Mouse (Mus musculus) limb, embryonic 10.5 days (tissue): Measurements from ENCODE around the gene Flnb. TPM values are rescaled to one million over a fixed set of nuclear protein-coding genes. Genes with fewer than 3 reads are reported as not detected.

Experiments
- DNase-seq: peaks from one replicate; pipeline ENCODE4 v3.0.0-alpha.2; 2017; ENCODE audit warnings: low spot score
- H3K27ac ChIP-seq: fragments of 300-500 bp; sonication (generic); 2 replicates; pipeline ENCODE4 v1.5.1; 2016; ENCODE audit warnings: mild to moderate bottlenecking
- H3K27me3 ChIP-seq: fragments of 300-500 bp; sonication (generic); 2 replicates; pipeline ENCODE4 v1.6.1; 2016; ENCODE audit warnings: low read depth, mild to moderate bottlenecking; ENCODE audit not compliant: poor library complexity, severe bottlenecking
- H3K36me3 ChIP-seq: fragments of 300-500 bp; sonication (generic); 2 replicates; pipeline ENCODE4 v1.6.1; 2016; ENCODE audit warnings: mild to moderate bottlenecking, moderate library complexity
- H3K4me1 ChIP-seq: fragments of 300-500 bp; sonication (generic); 2 replicates; pipeline ENCODE4 v1.6.1; 2016
- H3K4me3 ChIP-seq: fragments of 300-500 bp; sonication (generic); 2 replicates; pipeline ENCODE4 v1.5.1; 2016; ENCODE audit warnings: mild to moderate bottlenecking, moderate library complexity
- H3K9me3 ChIP-seq: fragments of 300-500 bp; sonication (generic); replicated peaks from 2 replicates; pipeline ENCODE4 v1.6.1; 2016; ENCODE audit warnings: mild to moderate bottlenecking
- WGBS: fragments of 180-500 bp; shearing (Covaris S2); methylation state at CpG from one replicate; pipeline ENCODE4 v1.1.7; 2016; 5-methylcytosine and 5-hydroxymethylcytosine counted together
- polyA plus RNA-seq: library from polyadenylated mRNA; unstranded; fragments of >200 nt; fragmentation: Nextera tagmentation; extraction: Ambion mirVana; gene quantifications from 2 replicates; pipeline ENCODE4 v1.2.1, GENCODE M21; 2016

The Flnb gene
- polyA plus RNA-seq, 1 experiment from 2014 or later, result 31.3 TPM

DNA sequence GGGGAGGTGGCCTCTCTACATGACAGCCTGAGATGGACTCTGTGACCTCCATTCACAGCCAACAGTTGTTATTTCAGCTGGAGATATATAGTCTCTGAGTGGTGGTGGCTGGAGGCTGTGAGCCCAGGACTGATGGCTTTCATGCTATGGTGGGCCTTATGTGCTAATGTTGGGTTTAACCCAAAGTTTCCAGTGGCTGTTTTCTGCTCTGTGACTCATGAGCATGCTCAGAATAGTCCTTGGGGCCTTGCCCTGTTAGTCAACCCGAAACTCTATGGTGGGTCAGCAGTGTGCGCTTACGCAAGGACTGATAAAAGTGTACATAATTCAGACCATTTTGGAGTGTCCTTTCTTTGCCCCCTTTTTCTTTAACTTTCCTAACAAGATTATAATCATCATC lies 40.1 kb downstream of the Flnb start:
- WGBS, result 98% methylated on average over 3 of the region's 3 CpGs
- Histone ChIP-seq H3K4me1 (peaks cover 57% of the 10 kb centered on the region), H3K27ac (no peak overlapping the region), H3K4me3 (no peak overlapping the region), H3K27me3 (no peaks in the 10 kb centered on the region), H3K36me3 (no peaks in the 10 kb centered on the region), H3K9me3 (no peaks in the 10 kb centered on the region)
- DNase-seq, result no peak

DNA sequence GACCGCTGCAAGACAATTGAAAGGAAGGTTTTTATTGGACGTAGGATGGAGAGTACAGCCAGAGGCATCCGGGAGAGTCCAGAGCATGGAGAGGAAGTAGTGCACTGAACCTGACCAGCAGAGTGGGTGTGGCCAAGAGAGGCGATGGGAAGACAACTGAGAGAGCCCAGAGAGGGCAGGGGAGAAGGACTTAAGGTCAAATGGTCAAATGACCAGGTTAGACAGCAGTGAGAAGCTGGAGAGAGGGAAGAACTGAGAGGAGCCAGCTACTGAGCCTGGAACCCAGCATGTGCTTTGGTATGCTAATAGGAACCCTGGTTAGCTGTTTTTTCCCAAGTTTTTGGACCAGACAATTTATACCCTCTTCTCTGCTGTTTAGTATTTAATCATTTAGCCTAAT lies 40.7 kb downstream of the Flnb start:
- Histone ChIP-seq H3K9me3 (no peaks in the 10 kb centered on the region), H3K27me3 (no peaks in the 10 kb centered on the region), H3K27ac (no peak overlapping the region), H3K36me3 (no peaks in the 10 kb centered on the region), H3K4me1 (peaks cover 58% of the 10 kb centered on the region), H3K4me3 (no peak overlapping the region)
- DNase-seq, result no peak
- 66% methylated on average over 4 of the region's 4 CpGs for WGBS

DNA sequence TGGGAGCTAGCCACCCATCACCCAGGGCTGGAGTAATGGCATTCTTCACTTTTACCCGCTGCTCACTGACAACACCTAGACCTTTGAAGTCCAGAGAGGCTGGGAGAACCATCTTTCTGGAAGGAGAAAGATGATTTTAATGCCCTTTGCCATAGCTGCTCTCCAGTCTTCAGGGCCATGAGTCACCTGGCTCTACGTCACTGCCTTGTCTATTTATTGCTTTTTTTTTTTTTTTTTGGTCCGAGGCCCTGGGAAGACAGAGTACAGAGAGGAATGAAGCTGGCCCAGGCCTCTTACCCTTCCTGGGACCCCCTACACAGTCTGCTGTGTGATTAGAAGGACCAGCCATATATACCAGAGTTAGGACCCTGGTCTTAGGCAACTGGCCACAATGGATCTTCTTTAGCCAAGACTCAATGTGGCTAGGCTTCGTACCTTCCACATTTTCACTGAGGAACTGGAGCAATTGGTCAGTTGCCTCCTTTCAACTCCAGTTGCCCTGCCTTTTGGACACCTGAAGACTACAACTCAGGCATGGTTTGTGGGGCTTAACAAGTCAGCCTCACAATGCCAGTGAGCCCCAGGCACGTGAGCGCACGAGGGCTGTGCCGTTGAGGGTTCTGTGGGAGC lies 42.9 kb downstream of the Flnb start:
- Histone ChIP-seq H3K36me3 (no peaks in the 10 kb centered on the region), H3K27me3 (no peaks in the 10 kb centered on the region), H3K4me1 (peaks cover 54% of the 10 kb centered on the region), H3K9me3 (no peaks in the 10 kb centered on the region), H3K27ac (peak overlapping the region; percentile 16; the same call in 1 of the 2 replicates), H3K4me3 (no peak overlapping the region)
- no peak for DNase-seq
- 91% methylated on average over 8 of the region's 8 CpGs for WGBS

DNA sequence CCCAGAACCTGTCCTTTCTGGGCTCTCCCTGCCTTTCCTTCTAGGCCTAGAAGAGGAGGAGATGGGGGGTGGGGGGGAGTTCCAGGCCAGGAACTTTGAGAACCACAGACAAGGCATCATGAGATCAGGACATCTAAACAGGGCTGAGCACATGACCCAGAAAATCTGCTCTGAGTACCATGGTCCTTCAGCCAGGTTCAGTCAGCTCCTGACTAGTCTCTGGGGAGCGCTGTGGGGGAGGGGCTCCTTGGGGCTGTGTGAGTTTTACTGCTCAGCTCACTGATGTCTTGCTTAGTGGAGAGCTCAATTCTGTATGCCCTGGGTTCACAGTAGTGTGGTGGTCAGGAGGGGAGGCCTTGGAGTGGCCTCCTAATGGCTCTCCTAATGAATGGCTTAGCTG lies 43.5 kb downstream of the Flnb start:
- no peaks in the 10 kb centered on the region for H3K27me3 ChIP-seq
- DNase-seq, result no peak
- H3K4me3 ChIP-seq, result no peak overlapping the region
- H3K4me1 ChIP-seq, result peaks cover 48% of the 10 kb centered on the region
- peak overlapping the region; percentile 16; the same call in 1 of the 2 replicates for H3K27ac ChIP-seq
- WGBS, result 63% methylated on average over 1 of the region's 1 CpGs
- no peaks in the 10 kb centered on the region for H3K9me3 ChIP-seq
- H3K36me3 ChIP-seq, result no peaks in the 10 kb centered on the region

DNA sequence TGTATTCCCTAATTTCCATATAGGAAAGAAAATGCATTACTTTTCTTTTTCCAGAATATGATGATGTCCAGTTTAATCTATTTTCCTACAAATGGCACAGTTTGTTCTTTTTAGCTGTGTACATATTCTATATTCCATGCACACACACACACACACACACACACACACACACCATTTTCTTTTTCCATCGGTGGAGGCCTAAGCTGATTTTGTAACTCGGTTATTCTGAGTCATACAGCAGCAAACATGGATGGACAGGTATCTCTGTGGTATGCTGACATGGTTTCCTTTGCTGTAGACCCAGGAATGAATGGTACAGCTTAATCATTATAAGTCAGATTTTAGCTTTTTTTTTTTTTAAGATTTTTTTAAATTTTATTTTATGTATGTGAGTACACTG lies 44.5 kb downstream of the Flnb start:
- no peak overlapping the region for H3K27ac ChIP-seq
- no peaks in the 10 kb centered on the region for H3K27me3 ChIP-seq
- H3K4me1 ChIP-seq, result peaks cover 43% of the 10 kb centered on the region
- DNase-seq, result no peak
- no peaks in the 10 kb centered on the region for H3K36me3 ChIP-seq
- 92% methylated on average over 2 of the region's 2 CpGs for WGBS
- no peak overlapping the region for H3K4me3 ChIP-seq
- no peaks in the 10 kb centered on the region for H3K9me3 ChIP-seq

DNA sequence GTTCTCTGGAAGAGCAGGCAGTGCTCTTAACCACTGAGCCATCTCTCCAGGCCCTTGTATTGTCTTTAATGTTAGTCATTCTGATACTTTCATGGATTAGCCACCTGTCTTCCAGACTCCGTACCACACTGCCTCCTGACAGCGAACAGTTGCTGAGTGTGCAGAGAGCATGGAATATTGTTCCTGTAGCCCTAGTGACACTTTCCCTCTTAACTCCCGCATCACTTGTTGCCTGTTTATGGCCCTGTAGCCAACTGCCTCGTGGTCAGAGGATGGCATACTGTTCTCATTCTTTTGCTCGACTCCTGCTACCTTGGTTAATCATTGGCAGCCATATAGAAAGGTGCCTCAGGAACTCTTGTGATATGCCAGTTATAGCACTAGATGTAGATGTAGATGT lies 45.4 kb downstream of the Flnb start:
- no peak for DNase-seq
- 90% methylated on average over 5 of the region's 5 CpGs for WGBS
- Histone ChIP-seq H3K27me3 (no peaks in the 10 kb centered on the region), H3K4me1 (peaks cover 47% of the 10 kb centered on the region), H3K9me3 (no peaks in the 10 kb centered on the region), H3K27ac (no peak overlapping the region), H3K4me3 (no peak overlapping the region), H3K36me3 (peaks cover 9% of the 10 kb centered on the region; the same call in 1 of the 2 replicates)

DNA sequence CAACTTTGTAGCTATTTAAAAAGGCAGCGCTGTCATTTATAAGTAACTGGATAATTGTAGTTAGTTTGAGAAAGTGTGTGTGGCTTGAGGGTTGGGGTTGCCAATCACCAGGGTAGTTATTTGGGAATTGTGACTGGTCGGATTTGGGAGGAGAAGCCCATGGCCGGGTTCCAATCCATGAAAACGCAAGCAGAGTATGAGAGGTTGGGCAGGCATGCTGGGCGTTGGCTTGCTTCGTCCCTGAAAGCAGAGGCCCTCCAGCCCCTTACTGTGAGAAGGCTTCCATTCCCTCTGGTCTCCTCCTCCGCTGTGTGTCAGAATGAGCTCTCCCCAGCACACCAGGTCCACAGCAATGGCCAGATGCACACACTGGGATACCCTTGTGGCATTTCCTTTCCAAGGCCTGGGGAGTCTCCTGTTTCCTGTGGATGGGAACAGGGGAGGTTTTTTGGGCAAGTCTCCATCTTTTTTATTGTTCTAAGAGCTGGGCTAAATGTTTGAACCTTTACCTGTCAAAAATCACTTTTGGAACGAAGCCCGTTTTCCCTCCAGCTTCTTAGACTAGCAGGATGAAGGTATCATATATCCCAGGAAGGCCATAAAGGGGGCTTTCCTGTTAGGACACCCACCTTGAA lies 46.2 kb downstream of the Flnb start:
- Histone ChIP-seq H3K27me3 (no peaks in the 10 kb centered on the region), H3K9me3 (no peaks in the 10 kb centered on the region), H3K27ac (peak overlapping the region; percentile 64; the same call in 1 of the 2 replicates), H3K4me3 (no peak overlapping the region), H3K4me1 (peaks cover 47% of the 10 kb centered on the region), H3K36me3 (peaks cover 16% of the 10 kb centered on the region)
- 77% methylated on average over 9 of the region's 9 CpGs for WGBS
- no peak for DNase-seq

DNA sequence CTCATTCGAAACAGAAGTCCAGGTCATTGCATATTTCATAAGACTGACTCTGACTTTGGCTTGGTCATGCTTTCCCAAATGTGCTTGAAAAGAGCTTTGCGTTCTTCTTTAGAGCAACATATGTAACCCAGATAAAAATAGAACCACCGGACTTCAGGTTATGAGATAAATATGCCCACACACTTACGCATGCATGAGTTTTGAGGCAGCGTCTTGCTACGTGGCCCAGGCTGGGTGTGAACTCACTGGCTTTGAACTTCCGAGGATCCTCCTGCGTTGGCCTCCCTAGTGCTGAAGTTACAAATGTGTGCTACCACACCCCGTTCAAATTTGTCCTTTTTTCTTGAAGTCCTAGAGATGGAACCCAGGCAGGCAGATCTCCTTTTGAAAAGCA lies 46.7 kb downstream of the Flnb start:
- no peaks in the 10 kb centered on the region for H3K9me3 ChIP-seq
- H3K36me3 ChIP-seq, result peaks cover 21% of the 10 kb centered on the region
- H3K4me1 ChIP-seq, result peaks cover 47% of the 10 kb centered on the region
- H3K27me3 ChIP-seq, result no peaks in the 10 kb centered on the region
- H3K27ac ChIP-seq, result no peak overlapping the region
- 87% methylated on average over 9 of the region's 9 CpGs for WGBS
- no peak overlapping the region for H3K4me3 ChIP-seq
- no peak for DNase-seq

DNA sequence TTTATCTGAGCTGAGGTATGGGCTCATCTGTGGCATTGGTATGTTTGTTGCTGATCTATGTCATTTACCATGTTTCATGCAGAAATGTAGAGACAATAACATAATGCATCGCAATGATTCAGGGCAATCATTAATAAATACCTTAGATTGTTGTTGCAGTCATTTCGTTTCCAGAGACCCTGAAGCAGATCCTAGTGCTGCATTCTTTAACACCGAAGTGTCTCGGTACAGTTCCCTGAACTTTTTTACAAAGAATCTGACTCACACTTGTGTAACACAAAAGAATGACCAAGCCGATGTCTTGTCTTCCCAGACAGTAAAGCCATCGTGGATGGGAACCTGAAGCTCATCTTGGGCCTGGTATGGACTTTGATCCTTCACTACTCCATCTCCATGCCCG lies 49.5 kb downstream of the Flnb start:
- no peaks in the 10 kb centered on the region for H3K27me3 ChIP-seq
- peaks cover 37% of the 10 kb centered on the region for H3K36me3 ChIP-seq
- no peaks in the 10 kb centered on the region for H3K9me3 ChIP-seq
- no peak overlapping the region for H3K4me3 ChIP-seq
- H3K4me1 ChIP-seq, result peaks cover 35% of the 10 kb centered on the region
- DNase-seq, result no peak
- 0 out of 2 replicates have a peak overlapping the region, but pooled peaks have one; percentile 42 for H3K27ac ChIP-seq
- 92% methylated on average over 7 of the region's 7 CpGs for WGBS

DNA sequence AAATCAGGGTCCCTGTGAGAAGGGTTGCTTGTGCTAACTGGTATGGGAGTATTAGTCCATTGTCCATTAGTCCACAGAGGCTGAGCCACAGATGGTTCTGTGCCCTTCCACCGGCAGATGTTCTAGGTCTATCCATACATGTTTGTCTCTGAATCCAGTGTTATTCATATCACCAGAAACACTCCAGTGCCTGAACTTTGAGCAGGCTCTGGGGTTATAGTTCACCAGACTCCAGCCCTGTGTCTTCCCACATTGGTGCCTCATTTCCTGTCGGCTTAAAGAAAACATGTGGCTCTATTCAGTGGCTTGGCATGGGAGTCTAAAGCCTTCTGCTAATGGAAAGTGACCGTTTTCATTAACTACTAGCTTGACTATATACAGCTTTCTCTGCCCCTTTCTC lies 50.1 kb downstream of the Flnb start:
- 65% methylated on average over 3 of the region's 3 CpGs for WGBS
- H3K36me3 ChIP-seq, result peaks cover 43% of the 10 kb centered on the region
- DNase-seq, result no peak
- peaks cover 34% of the 10 kb centered on the region for H3K4me1 ChIP-seq
- H3K27ac ChIP-seq, result peak overlapping the region; percentile 42; the same call in 1 of the 2 replicates
- no peaks in the 10 kb centered on the region for H3K9me3 ChIP-seq
- no peaks in the 10 kb centered on the region for H3K27me3 ChIP-seq
- H3K4me3 ChIP-seq, result no peak overlapping the region

DNA sequence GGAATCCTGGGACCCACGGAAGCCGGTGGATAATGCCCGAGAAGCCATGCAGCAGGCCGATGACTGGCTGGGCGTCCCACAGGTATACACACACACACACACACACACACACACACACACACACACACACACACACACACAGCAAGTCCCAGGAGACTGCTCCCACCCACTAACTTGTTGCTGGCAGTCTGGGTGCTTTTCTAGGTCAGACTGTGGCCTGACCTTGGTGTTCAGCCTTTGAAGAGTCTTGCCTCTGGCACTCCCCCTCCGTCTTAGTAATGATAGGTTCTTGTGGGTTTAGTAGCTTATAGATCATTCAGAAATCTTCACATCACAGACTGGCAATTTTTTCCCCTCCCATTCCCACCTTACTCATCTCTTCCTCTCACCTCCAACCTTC lies 52.0 kb downstream of the Flnb start:
- 92% methylated on average over 6 of the region's 6 CpGs for WGBS
- Histone ChIP-seq H3K27me3 (no peaks in the 10 kb centered on the region), H3K36me3 (peaks cover 60% of the 10 kb centered on the region)

DNA sequence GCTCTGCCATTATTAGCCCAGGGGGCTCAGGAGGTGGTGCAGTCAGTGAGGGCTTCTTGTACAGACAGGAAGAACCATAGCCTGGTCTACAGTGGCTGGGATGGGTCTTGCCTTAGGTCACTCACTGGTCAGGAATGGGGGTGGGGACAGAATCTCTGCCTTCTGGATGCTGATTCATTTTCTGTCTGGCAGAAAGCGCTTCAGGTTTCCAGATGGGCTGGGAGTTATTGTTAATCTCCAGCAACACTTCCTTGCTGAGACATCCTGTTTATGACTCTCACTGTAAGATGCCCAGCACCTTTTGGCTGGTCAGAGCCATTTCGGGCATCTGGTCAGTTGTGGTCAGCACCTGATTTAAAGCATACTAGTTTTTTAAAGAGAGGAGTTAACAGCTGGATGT lies 55.8 kb downstream of the Flnb start:
- DNase-seq, result no peak
- H3K36me3 ChIP-seq, result peaks cover 69% of the 10 kb centered on the region
- WGBS, result 62% methylated on average over 2 of the region's 2 CpGs

More for the DNA sequence above, 52.0 kb downstream of the Flnb start:
- Histone ChIP-seq H3K27ac (no peak overlapping the region), H3K4me1 (peaks cover 20% of the 10 kb centered on the region), H3K4me3 (no peak overlapping the region), H3K9me3 (no peaks in the 10 kb centered on the region)
- no peak for DNase-seq

DNA sequence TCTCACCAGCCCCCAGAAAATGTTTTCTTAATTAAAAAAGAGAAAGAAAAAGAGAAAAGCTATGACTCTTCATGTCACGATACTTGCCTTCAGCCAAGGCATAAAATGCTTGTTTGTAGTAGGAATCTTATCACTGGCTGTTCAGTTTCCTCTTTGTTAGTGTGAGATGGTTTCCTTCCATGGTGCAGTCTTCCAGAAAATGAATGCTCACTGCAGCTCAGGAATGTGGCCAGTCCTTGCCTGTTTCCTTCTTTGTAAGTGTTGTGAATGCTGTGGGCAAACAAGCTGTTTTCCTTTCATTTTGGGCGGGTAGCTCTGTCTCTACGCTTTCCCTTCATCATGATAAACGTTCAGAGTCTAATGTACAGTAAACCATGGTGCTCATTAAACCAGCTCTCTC lies 56.7 kb downstream of the Flnb start:
- H3K36me3 ChIP-seq, result peaks cover 67% of the 10 kb centered on the region
- H3K4me3 ChIP-seq, result no peak overlapping the region
- no peaks in the 10 kb centered on the region for H3K9me3 ChIP-seq

More for the DNA sequence above, 55.8 kb downstream of the Flnb start:
- peaks cover 5% of the 10 kb centered on the region; the same call in 1 of the 2 replicates for H3K4me1 ChIP-seq
- H3K27me3 ChIP-seq, result no peaks in the 10 kb centered on the region
- H3K9me3 ChIP-seq, result no peaks in the 10 kb centered on the region
- H3K4me3 ChIP-seq, result no peak overlapping the region
- H3K27ac ChIP-seq, result no peak overlapping the region

More for the DNA sequence above, 56.7 kb downstream of the Flnb start:
- DNase-seq, result no peak
- WGBS, result 81% methylated on average over 4 of the region's 4 CpGs
- H3K4me1 ChIP-seq, result peaks cover 5% of the 10 kb centered on the region; the same call in 1 of the 2 replicates
- no peak overlapping the region for H3K27ac ChIP-seq
- H3K27me3 ChIP-seq, result no peaks in the 10 kb centered on the region
